Mouse (Mus musculus) kidney, postnatal 0 days (tissue): ENCODE results near the gene Atad3a. TPM values are rescaled to one million over a fixed set of nuclear protein-coding genes. Genes with fewer than 3 reads are reported as not detected.

Experiments used
- ATAC-seq: fragments of 200-750 bp; cut with Nextera tagmentation; replicated peaks from 2 replicates; pipeline ENCODE4 v1.8.0; 2017; ENCODE audit warnings: low read depth, moderate number of reproducible peaks, moderate TSS enrichment, moderate library complexity; ENCODE audit not compliant: low FRiP score
- DNase-seq: peaks from one replicate; pipeline ENCODE4 v3.0.0-alpha.2; 2016; ENCODE audit warnings: low spot score
- H3K27ac ChIP-seq: fragments of 300-500 bp; sonication (generic); 2 replicates; pipeline ENCODE4 v1.5.1; 2014; ENCODE audit warnings: mild to moderate bottlenecking
- H3K27me3 ChIP-seq: fragments of 300-500 bp; sonication (generic); 2 replicates; pipeline ENCODE4 v1.6.1; 2014; ENCODE audit warnings: low read length, mixed read lengths; ENCODE audit not compliant: insufficient read depth
- H3K36me3 ChIP-seq: fragments of 300-500 bp; sonication (generic); 2 replicates; pipeline ENCODE4 v1.6.1; 2014; ENCODE audit warnings: low read length, mixed read lengths; ENCODE audit not compliant: insufficient read depth
- H3K4me1 ChIP-seq: fragments of 300-500 bp; sonication (generic); replicated peaks from 2 replicates; pipeline ENCODE4 v1.6.1; 2014; ENCODE audit warnings: antibody characterized with exemption, low read length, mixed read lengths; ENCODE audit not compliant: insufficient read depth
- H3K4me2 ChIP-seq: fragments of 300-500 bp; sonication (generic); 2 replicates; pipeline ENCODE4 v1.6.1; 2014; ENCODE audit warnings: mild to moderate bottlenecking, low read length, moderate library complexity, mixed read lengths
- H3K4me3 ChIP-seq: fragments of 300-500 bp; sonication (generic); replicated peaks from 2 replicates; pipeline ENCODE4 v1.5.1; 2014; ENCODE audit warnings: low read depth, low read length
- H3K9ac ChIP-seq: fragments of 300-500 bp; sonication (generic); 2 replicates; pipeline ENCODE4 v1.6.1; 2014; ENCODE audit warnings: low read depth, low read length
- H3K9me3 ChIP-seq: fragments of 300-500 bp; sonication (generic); replicated peaks from 2 replicates; pipeline ENCODE4 v1.6.1; 2016; ENCODE audit warnings: low read length, inconsistent platforms, mixed read lengths
- CTCF ChIP-seq: IDR thresholded peaks from 2 replicates; pipeline ENCODE4 v1.5.1; 2016; ENCODE audit warnings: antibody characterized with exemption, low read depth, mild to moderate bottlenecking, moderate library complexity
- WGBS: fragments of 180-500 bp; shearing (Covaris S2); extraction: QIAGEN DNeasy Blood & Tissue Kit; methylation state at CpG from one replicate; pipeline ENCODE4 v1.1.7; 2014; 5-methylcytosine and 5-hydroxymethylcytosine counted together
- polyA plus RNA-seq: library from polyadenylated mRNA; unstranded; fragments of >200 nt; fragmentation: Nextera tagmentation; extraction: Ambion mirVana; gene quantifications from 2 replicates; pipeline ENCODE4 v1.2.1, GENCODE M21; 2015

The Atad3a gene
- polyA plus RNA-seq, 1 experiment from 2014 or later, result 92.1 TPM

GRCm38 (mm10) chr4:155759862-155760612 is 856 bp downstream of the Atad3a start:
- H3K36me3 ChIP-seq, result peaks cover 11% of the 10 kb centered on the region
- DNase-seq, result peak; percentile 61
- H3K4me3 ChIP-seq, result peak overlapping the region; percentile 73
- peak; percentile 54 for TF ChIP-seq CTCF
- no peaks in the 10 kb centered on the region for H3K9me3 ChIP-seq
- 0 out of 2 replicates have a peak, but pooled peaks cover 16% of the 10 kb centered on the region for H3K4me1 ChIP-seq
- 2% methylated on average over 10 of the region's 10 CpGs for WGBS
- H3K27ac ChIP-seq, result peak overlapping the region; percentile 82
- H3K27me3 ChIP-seq, result no peaks in the 10 kb centered on the region
- ATAC-seq, result no peak
- peak overlapping the region; percentile 90 for H3K4me2 ChIP-seq
- H3K9ac ChIP-seq, result peak overlapping the region; percentile 72

- Histone ChIP-seq H3K4me3 (no peak overlapping the region), H3K4me2 (no peak overlapping the region), H3K36me3 (peaks cover 30% of the 10 kb centered on the region), H3K27me3 (no peaks in the 10 kb centered on the region), H3K9ac (no peak overlapping the region), H3K4me1 (0 out of 2 replicates have a peak, but pooled peaks cover 16% of the 10 kb centered on the region), H3K27ac (no peak overlapping the region), H3K9me3 (no peaks in the 10 kb centered on the region)
- ATAC-seq, result no peak
- TF ChIP-seq CTCF, result no peak
- 95% methylated on average over 12 of the region's 12 CpGs for WGBS
- DNase-seq, result no peak
These were observed 3.9 kb downstream of the Atad3a start for GRCm38 (mm10) chr4:155757011-155757410.

- no peak overlapping the region for H3K9ac ChIP-seq
- H3K4me2 ChIP-seq, result no peak overlapping the region
- H3K9me3 ChIP-seq, result no peaks in the 10 kb centered on the region
- no peaks in the 10 kb centered on the region for H3K4me1 ChIP-seq
- no peak overlapping the region for H3K27ac ChIP-seq
- no peaks in the 10 kb centered on the region for H3K27me3 ChIP-seq
- WGBS, result 91% methylated on average over 17 of the region's 17 CpGs
- ATAC-seq (no peak), DNase-seq (no peak)
- peaks cover 66% of the 10 kb centered on the region for H3K36me3 ChIP-seq
- no peak for TF ChIP-seq CTCF
- H3K4me3 ChIP-seq, result no peak overlapping the region
These were observed 14.1 kb downstream of the Atad3a start for GRCm38 (mm10) chr4:155746575-155747490.

GRCm38 (mm10) chr4:155746036-155746548 is 14.8 kb downstream of the Atad3a start:
- Histone ChIP-seq H3K27ac (no peak overlapping the region), H3K4me3 (no peak overlapping the region), H3K36me3 (peaks cover 72% of the 10 kb centered on the region), H3K4me1 (no peaks in the 10 kb centered on the region), H3K9me3 (no peaks in the 10 kb centered on the region), H3K9ac (no peak overlapping the region), H3K27me3 (no peaks in the 10 kb centered on the region), H3K4me2 (no peak overlapping the region)
- TF ChIP-seq CTCF, result no peak
- ATAC-seq (no peak), DNase-seq (no peak)
- whole genome bisulfite sequencing, result 82% methylated on average over 8 of the region's 8 CpGs

GRCm38 (mm10) chr4:155745136-155745535 is 15.8 kb downstream of the Atad3a start:
- WGBS, result 89% methylated on average over 5 of the region's 5 CpGs

GRCm38 (mm10) chr4:155744474-155744873 is 16.4 kb downstream of the Atad3a start:
- Histone ChIP-seq H3K4me2 (no peak overlapping the region), H3K27ac (no peak overlapping the region), H3K9me3 (no peaks in the 10 kb centered on the region), H3K27me3 (no peaks in the 10 kb centered on the region), H3K36me3 (peaks cover 75% of the 10 kb centered on the region), H3K9ac (no peak overlapping the region), H3K4me1 (no peaks in the 10 kb centered on the region), H3K4me3 (no peak overlapping the region)
- ATAC-seq, result no peak
- 85% methylated on average over 8 of the region's 8 CpGs for WGBS
- TF ChIP-seq CTCF, result no peak
- no peak for DNase-seq

More at GRCm38 (mm10) chr4:155745136-155745535, 15.8 kb downstream of the Atad3a start:
- TF ChIP-seq CTCF, result no peak
- Histone ChIP-seq H3K27me3 (no peaks in the 10 kb centered on the region), H3K4me2 (no peak overlapping the region), H3K4me3 (no peak overlapping the region), H3K36me3 (peaks cover 76% of the 10 kb centered on the region), H3K9me3 (no peaks in the 10 kb centered on the region), H3K27ac (no peak overlapping the region), H3K4me1 (no peaks in the 10 kb centered on the region), H3K9ac (no peak overlapping the region)
- no peak for DNase-seq
- no peak for ATAC-seq
